Mouse (Mus musculus): Measurements from ENCODE around the gene Plekhg5. TPM values are rescaled to one million over a fixed set of nuclear protein-coding genes. Genes with fewer than 3 reads are reported as not detected.

The Plekhg5 gene
- polyA plus RNA-seq, 1 experiment from 2014 or later: 5.1 TPM

- H3K4me2 ChIP-seq: peak overlapping the region; percentile 98
- H3K9ac ChIP-seq: peak overlapping the region; percentile 90
- peaks cover 32% of the 10 kb centered on the region for H3K27me3 ChIP-seq
- peak overlapping the region; percentile 76 for H3K27ac ChIP-seq (replicated peaks)
- no peaks in the 10 kb centered on the region for H3K36me3 ChIP-seq (replicated peaks)
- WGBS (ENCODE audit: insufficient replicate concordance): 7% methylated on average over 12 of the region's 12 CpGs
- H3K4me1 ChIP-seq (replicated peaks): peaks cover 63% of the 10 kb centered on the region
- no peak for ATAC-seq (ENCODE audit: insufficient read depth)
- H3K4me3 ChIP-seq (replicated peaks): peak overlapping the region; percentile 85
- H3K9me3 ChIP-seq (replicated peaks): no peaks in the 10 kb centered on the region
Observed at GRCm38 (mm10) chr4:152087211-152088081, 15.1 kb downstream of the Plekhg5 start.

GRCm38 (mm10) chr4:152088133-152088532 is 15.8 kb downstream of the Plekhg5 start:
- H3K9me3 ChIP-seq (replicated peaks): no peaks in the 10 kb centered on the region
- no peak overlapping the region for H3K27ac ChIP-seq (replicated peaks)
- ATAC-seq (ENCODE audit: insufficient read depth): no peak
- 42% methylated on average over 4 of the region's 4 CpGs for WGBS (ENCODE audit: insufficient replicate concordance)
- peaks cover 32% of the 10 kb centered on the region for H3K27me3 ChIP-seq
- H3K36me3 ChIP-seq (replicated peaks): no peaks in the 10 kb centered on the region
- H3K4me3 ChIP-seq (replicated peaks): peak overlapping the region; percentile 85
- peak overlapping the region; percentile 90; the same call in 1 of the 2 replicates for H3K9ac ChIP-seq
- peaks cover 70% of the 10 kb centered on the region for H3K4me1 ChIP-seq (replicated peaks)
- H3K4me2 ChIP-seq: peak overlapping the region; percentile 98

GRCm38 (mm10) chr4:152088556-152089120 is 16.3 kb downstream of the Plekhg5 start:
- WGBS (ENCODE audit: insufficient replicate concordance): 50% methylated on average over 8 of the region's 8 CpGs
- peak overlapping the region; percentile 98 for H3K4me2 ChIP-seq
- H3K9me3 ChIP-seq (replicated peaks): no peaks in the 10 kb centered on the region
- H3K4me1 ChIP-seq (replicated peaks): peaks cover 75% of the 10 kb centered on the region
- peak overlapping the region; percentile 90; the same call in 1 of the 2 replicates for H3K9ac ChIP-seq
- no peak for ATAC-seq (ENCODE audit: insufficient read depth)
- no peaks in the 10 kb centered on the region for H3K36me3 ChIP-seq (replicated peaks)
- peaks cover 27% of the 10 kb centered on the region for H3K27me3 ChIP-seq
- H3K4me3 ChIP-seq (replicated peaks): peak overlapping the region; percentile 85; the same call in 1 of the 2 replicates
- H3K27ac ChIP-seq (replicated peaks): no peak overlapping the region

- no peak overlapping the region for H3K9ac ChIP-seq
- H3K4me2 ChIP-seq: no peak overlapping the region
- WGBS (ENCODE audit: insufficient replicate concordance): 74% methylated on average over 9 of the region's 9 CpGs
- H3K27ac ChIP-seq (replicated peaks): peak overlapping the region; percentile 53
- peaks cover 12% of the 10 kb centered on the region for H3K27me3 ChIP-seq
- H3K9me3 ChIP-seq (replicated peaks): no peaks in the 10 kb centered on the region
- H3K36me3 ChIP-seq (replicated peaks): no peaks in the 10 kb centered on the region
- no peak for ATAC-seq (ENCODE audit: insufficient read depth)
- H3K4me3 ChIP-seq (replicated peaks): no peak overlapping the region
- peaks cover 90% of the 10 kb centered on the region for H3K4me1 ChIP-seq (replicated peaks)
Observed at GRCm38 (mm10) chr4:152090191-152090590, 17.9 kb downstream of the Plekhg5 start.

- H3K9ac ChIP-seq: peak overlapping the region; percentile 62
- peak overlapping the region; percentile 46 for H3K4me3 ChIP-seq (replicated peaks)
- no peaks in the 10 kb centered on the region for H3K9me3 ChIP-seq (replicated peaks)
- peak overlapping the region; percentile 75 for H3K4me2 ChIP-seq
- peak; percentile 97 for ATAC-seq (ENCODE audit: insufficient read depth)
- peak overlapping the region; percentile 90 for H3K27ac ChIP-seq (replicated peaks)
- WGBS (ENCODE audit: insufficient replicate concordance): 23% methylated on average over 8 of the region's 8 CpGs
- 0 out of 2 replicates have a peak, but pooled peaks cover 3% of the 10 kb centered on the region for H3K27me3 ChIP-seq
- no peaks in the 10 kb centered on the region for H3K36me3 ChIP-seq (replicated peaks)
- peaks cover 93% of the 10 kb centered on the region for H3K4me1 ChIP-seq (replicated peaks)
Observed at GRCm38 (mm10) chr4:152092751-152093293, 20.5 kb downstream of the Plekhg5 start.

- H3K9ac ChIP-seq: no peak overlapping the region
- peaks cover 79% of the 10 kb centered on the region for H3K4me1 ChIP-seq (replicated peaks)
- H3K4me3 ChIP-seq (replicated peaks): no peak overlapping the region
- no peak overlapping the region for H3K4me2 ChIP-seq
- H3K27ac ChIP-seq (replicated peaks): 0 out of 2 replicates have a peak overlapping the region, but pooled peaks have one; percentile 10
- no peak for ATAC-seq (ENCODE audit: insufficient read depth)
- H3K9me3 ChIP-seq (replicated peaks): no peaks in the 10 kb centered on the region
- H3K27me3 ChIP-seq: 0 out of 2 replicates have a peak, but pooled peaks cover 3% of the 10 kb centered on the region
- WGBS (ENCODE audit: insufficient replicate concordance): 87% methylated on average over 12 of the region's 12 CpGs
- H3K36me3 ChIP-seq (replicated peaks): no peaks in the 10 kb centered on the region
Observed at GRCm38 (mm10) chr4:152094233-152094632, 21.9 kb downstream of the Plekhg5 start.

DNA sequence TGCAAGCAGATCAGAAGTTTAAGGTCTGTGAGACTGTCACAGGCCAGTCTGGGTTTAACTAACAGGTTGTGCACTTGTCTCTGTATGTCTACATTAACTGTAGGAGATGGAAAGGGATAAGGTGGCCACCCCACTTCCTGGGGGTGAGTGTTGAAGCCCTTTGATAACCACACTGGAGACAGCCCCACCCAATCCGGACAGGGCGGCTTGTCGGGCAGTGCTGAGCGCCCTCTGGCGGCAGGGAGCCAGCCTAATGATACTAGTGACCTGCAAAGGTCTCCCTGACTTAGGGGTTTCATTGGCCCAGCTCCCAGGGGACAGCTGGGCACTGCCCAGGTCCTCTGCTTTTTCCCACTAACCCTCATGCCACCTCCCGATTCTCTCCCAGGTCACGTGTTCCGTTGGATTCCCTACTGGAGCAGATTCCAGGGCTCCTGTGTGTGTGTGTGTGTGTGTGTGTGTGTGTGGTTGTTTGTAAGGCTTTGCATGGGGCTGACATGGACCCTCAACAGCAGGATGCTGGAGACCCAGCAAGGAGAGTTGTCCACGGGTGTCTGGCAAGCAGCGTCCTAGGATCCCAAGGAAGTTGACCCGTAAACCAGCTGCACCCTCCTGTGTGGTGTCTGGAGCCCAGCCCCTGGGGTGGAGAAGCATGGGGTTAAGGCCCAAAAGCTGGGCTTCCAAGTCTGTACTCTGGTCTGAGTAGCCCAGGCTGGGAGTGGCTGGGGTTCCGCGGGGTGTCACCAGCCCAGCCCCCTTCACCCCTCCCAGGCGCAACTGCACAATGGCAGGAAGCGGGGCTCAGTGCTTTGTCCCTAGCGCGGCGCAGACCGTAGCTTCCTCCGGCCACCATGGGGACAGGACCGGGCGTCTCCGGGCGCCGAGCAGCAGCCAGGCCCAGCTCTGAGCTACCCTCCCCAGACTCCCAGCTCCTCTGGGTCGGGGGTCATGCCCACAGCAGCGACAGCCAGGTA is 23.9 kb downstream of the Plekhg5 start:
- 13% methylated on average over 27 of the region's 27 CpGs for WGBS (ENCODE audit: insufficient replicate concordance)

GRCm38 (mm10) chr4:152096927-152097326 is 24.6 kb downstream of the Plekhg5 start:
- Histone ChIP-seq H3K9ac (peak overlapping the region; percentile 21; the same call in 1 of the 2 replicates), H3K27me3 (0 out of 2 replicates have a peak, but pooled peaks cover 3% of the 10 kb centered on the region), H3K4me3 (replicated peaks) (peak overlapping the region; percentile 27), H3K27ac (replicated peaks) (0 out of 2 replicates have a peak overlapping the region, but pooled peaks have one; percentile 48), H3K9me3 (replicated peaks) (no peaks in the 10 kb centered on the region), H3K4me1 (replicated peaks) (peaks cover 78% of the 10 kb centered on the region), H3K4me2 (peak overlapping the region; percentile 29), H3K36me3 (replicated peaks) (peaks cover under 1% of the 10 kb centered on the region; the same call in 1 of the 2 replicates)
- no peak for ATAC-seq (ENCODE audit: insufficient read depth)
- WGBS (ENCODE audit: insufficient replicate concordance): 40% methylated on average over 6 of the region's 6 CpGs

More for the DNA sequence above, 23.9 kb downstream of the Plekhg5 start:
- H3K9ac ChIP-seq: peak overlapping the region; percentile 21; the same call in 1 of the 2 replicates
- H3K36me3 ChIP-seq (replicated peaks): no peaks in the 10 kb centered on the region
- H3K9me3 ChIP-seq (replicated peaks): no peaks in the 10 kb centered on the region
- peaks cover 78% of the 10 kb centered on the region for H3K4me1 ChIP-seq (replicated peaks)
- H3K27ac ChIP-seq (replicated peaks): peak overlapping the region; percentile 61
- H3K4me2 ChIP-seq: peak overlapping the region; percentile 29
- 0 out of 2 replicates have a peak, but pooled peaks cover 3% of the 10 kb centered on the region for H3K27me3 ChIP-seq
- peak overlapping the region; percentile 27 for H3K4me3 ChIP-seq (replicated peaks)
- ATAC-seq (ENCODE audit: insufficient read depth): peak; percentile 40

DNA sequence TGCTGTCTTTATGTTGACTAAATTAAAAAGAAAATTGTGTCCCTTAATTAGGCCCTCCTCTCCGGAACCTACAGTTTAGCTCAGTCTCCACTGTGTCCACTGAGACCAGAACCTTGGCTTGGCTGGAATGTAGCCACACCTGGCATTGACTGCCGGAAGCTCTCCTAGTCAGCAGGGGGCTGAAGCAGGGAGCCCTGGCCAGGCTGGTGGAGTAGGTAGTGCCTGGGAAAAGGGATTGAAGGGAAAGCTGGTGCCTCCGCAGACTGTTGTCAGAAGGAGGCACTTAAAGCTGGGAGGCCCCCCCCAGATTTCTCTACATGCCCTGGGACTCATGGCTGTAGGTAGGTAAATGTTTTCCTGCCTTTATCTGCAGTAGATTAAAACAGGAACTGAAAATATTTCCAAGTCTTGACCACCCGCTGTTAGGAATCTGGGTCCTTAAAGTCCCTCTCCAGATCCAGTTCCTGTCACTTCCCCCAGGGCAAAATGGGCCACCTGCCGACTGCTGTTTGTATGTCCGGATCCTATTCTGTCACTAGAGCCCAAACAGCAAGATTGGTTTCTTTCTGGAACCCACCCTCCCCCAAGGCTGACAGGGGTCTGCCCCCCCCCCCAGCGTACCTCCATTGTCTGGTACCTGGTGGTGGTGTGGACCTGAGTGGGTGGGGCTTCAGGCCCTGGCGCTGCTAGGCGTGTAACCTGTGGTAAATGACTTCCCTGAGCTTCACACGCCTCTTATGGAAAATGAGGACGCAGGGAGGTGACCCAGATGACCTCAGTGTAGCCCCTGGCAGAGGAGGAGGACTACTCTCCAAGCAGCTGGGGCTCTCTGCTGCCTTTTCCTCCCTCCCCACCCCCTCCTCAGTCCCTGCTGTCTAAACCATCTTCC is 25.9 kb downstream of the Plekhg5 start:
- Histone ChIP-seq H3K36me3 (replicated peaks) (peaks cover 13% of the 10 kb centered on the region), H3K27ac (replicated peaks) (no peak overlapping the region), H3K4me1 (replicated peaks) (peaks cover 67% of the 10 kb centered on the region), H3K4me2 (no peak overlapping the region), H3K9ac (no peak overlapping the region), H3K27me3 (0 out of 2 replicates have a peak, but pooled peaks cover 3% of the 10 kb centered on the region), H3K9me3 (replicated peaks) (no peaks in the 10 kb centered on the region), H3K4me3 (replicated peaks) (no peak overlapping the region)
- 72% methylated on average over 11 of the region's 11 CpGs for WGBS (ENCODE audit: insufficient replicate concordance)
- no peak for ATAC-seq (ENCODE audit: insufficient read depth)
